Mouse (Mus musculus): Measurements from ENCODE around the gene Atpaf2. TPM values are rescaled to one million over a fixed set of nuclear protein-coding genes. Genes with fewer than 3 reads are reported as not detected.

Atpaf2 gene
- polyA plus RNA-seq, 1 experiment from 2014 or later: 50.2 TPM

- no peaks in the 10 kb centered on the region for H3K9me3 ChIP-seq (replicated peaks)
- no peak for ATAC-seq
- no peaks in the 10 kb centered on the region for H3K4me1 ChIP-seq
- no peaks in the 10 kb centered on the region for H3K36me3 ChIP-seq
- 52% methylated on average over 1 of the region's 1 CpGs for WGBS (ENCODE audit: insufficient replicate concordance)
- no peak overlapping the region for H3K4me3 ChIP-seq
- H3K9ac ChIP-seq: no peak overlapping the region
- no peak overlapping the region for H3K27ac ChIP-seq
- H3K27me3 ChIP-seq (replicated peaks): 0 out of 2 replicates have a peak, but pooled peaks cover 7% of the 10 kb centered on the region
- no peak overlapping the region for H3K4me2 ChIP-seq
Observed at GRCm38 (mm10) chr11:60359936-60360335, 58.3 kb downstream of the Atpaf2 start.

- Histone ChIP-seq H3K36me3 (no peaks in the 10 kb centered on the region), H3K4me3 (no peak overlapping the region), H3K4me1 (no peaks in the 10 kb centered on the region), H3K4me2 (no peak overlapping the region), H3K9me3 (replicated peaks) (no peaks in the 10 kb centered on the region), H3K27me3 (replicated peaks) (0 out of 2 replicates have a peak, but pooled peaks cover 7% of the 10 kb centered on the region), H3K27ac (no peak overlapping the region), H3K9ac (no peak overlapping the region)
- WGBS (ENCODE audit: insufficient replicate concordance): 45% methylated on average over 5 of the region's 5 CpGs
- no peak for ATAC-seq
Observed at GRCm38 (mm10) chr11:60359138-60359537, 59.1 kb downstream of the Atpaf2 start.

- Histone ChIP-seq H3K36me3 (no peaks in the 10 kb centered on the region), H3K9ac (no peak overlapping the region), H3K4me1 (peaks cover 5% of the 10 kb centered on the region), H3K4me3 (no peak overlapping the region), H3K4me2 (no peak overlapping the region), H3K27me3 (replicated peaks) (0 out of 2 replicates have a peak, but pooled peaks cover 7% of the 10 kb centered on the region), H3K9me3 (replicated peaks) (no peaks in the 10 kb centered on the region), H3K27ac (no peak overlapping the region)
- no peak for ATAC-seq
- 65% methylated on average over 7 of the region's 7 CpGs for WGBS (ENCODE audit: insufficient replicate concordance)
Observed at GRCm38 (mm10) chr11:60358548-60358947, 59.7 kb downstream of the Atpaf2 start.

- Histone ChIP-seq H3K4me3 (no peak overlapping the region), H3K9me3 (replicated peaks) (no peaks in the 10 kb centered on the region), H3K9ac (no peak overlapping the region), H3K4me1 (peaks cover 11% of the 10 kb centered on the region), H3K27ac (no peak overlapping the region), H3K36me3 (no peaks in the 10 kb centered on the region), H3K4me2 (no peak overlapping the region), H3K27me3 (replicated peaks) (0 out of 2 replicates have a peak, but pooled peaks cover 7% of the 10 kb centered on the region)
- ATAC-seq: no peak
- 30% methylated on average over 1 of the region's 1 CpGs for WGBS (ENCODE audit: insufficient replicate concordance)
Observed at GRCm38 (mm10) chr11:60357116-60357515, 61.1 kb downstream of the Atpaf2 start.

GRCm38 (mm10) chr11:60355952-60356351 lies 62.3 kb downstream of the Atpaf2 start:
- Histone ChIP-seq H3K4me1 (peaks cover 22% of the 10 kb centered on the region), H3K9me3 (replicated peaks) (no peaks in the 10 kb centered on the region), H3K4me3 (no peak overlapping the region), H3K36me3 (no peaks in the 10 kb centered on the region), H3K27me3 (replicated peaks) (0 out of 2 replicates have a peak, but pooled peaks cover 7% of the 10 kb centered on the region), H3K4me2 (no peak overlapping the region), H3K9ac (no peak overlapping the region), H3K27ac (no peak overlapping the region)
- 70% methylated on average over 2 of the region's 2 CpGs for WGBS (ENCODE audit: insufficient replicate concordance)
- no peak for ATAC-seq

- WGBS (ENCODE audit: insufficient replicate concordance): 1% methylated on average over 57 of the region's 57 CpGs
Observed at GRCm38 (mm10) chr11:60352559-60353411, 65.5 kb downstream of the Atpaf2 start, which contains the start of the genes Tom1l2 and Drc3. Tom1l2 (minus strand) TSS chr11:60352905. Drc3 (plus strand) TSS chr11:60353329.

GRCm38 (mm10) chr11:60351925-60352371 lies 66.3 kb downstream of the Atpaf2 start:
- Histone ChIP-seq H3K9ac (peak overlapping the region; percentile 79), H3K27me3 (replicated peaks) (no peaks in the 10 kb centered on the region), H3K4me1 (peaks cover 52% of the 10 kb centered on the region), H3K36me3 (no peaks in the 10 kb centered on the region), H3K4me2 (peak overlapping the region; percentile 94), H3K27ac (peak overlapping the region; percentile 81), H3K4me3 (peak overlapping the region; percentile 75), H3K9me3 (replicated peaks) (no peaks in the 10 kb centered on the region)
- WGBS (ENCODE audit: insufficient replicate concordance): 17% methylated on average over 11 of the region's 11 CpGs
- ATAC-seq: no peak

More at GRCm38 (mm10) chr11:60352559-60353411, 65.5 kb downstream of the Atpaf2 start, which contains the start of the genes Tom1l2 and Drc3:
- Histone ChIP-seq H3K9ac (peak within 1 kb of the TSS; percentile 79), H3K4me3 (peak within 1 kb of the TSS; percentile 75), H3K4me1 (peaks cover 46% of the 10 kb centered on the region), H3K36me3 (no peaks in the 10 kb centered on the region), H3K27me3 (replicated peaks) (no peaks in the 10 kb centered on the region), H3K4me2 (peak within 1 kb of the TSS; percentile 94), H3K9me3 (replicated peaks) (no peaks in the 10 kb centered on the region), H3K27ac (peak within 1 kb of the TSS; percentile 81)
- ATAC-seq: peak; percentile 99

GRCm38 (mm10) chr11:60351388-60351787 lies 66.9 kb downstream of the Atpaf2 start:
- H3K9ac ChIP-seq: peak overlapping the region; percentile 79; the same call in 1 of the 2 replicates
- peak overlapping the region; percentile 75 for H3K4me3 ChIP-seq
- H3K4me1 ChIP-seq: peaks cover 58% of the 10 kb centered on the region
- peak overlapping the region; percentile 94 for H3K4me2 ChIP-seq
- no peaks in the 10 kb centered on the region for H3K27me3 ChIP-seq (replicated peaks)
- 61% methylated on average over 2 of the region's 2 CpGs for WGBS (ENCODE audit: insufficient replicate concordance)
- no peaks in the 10 kb centered on the region for H3K9me3 ChIP-seq (replicated peaks)
- H3K27ac ChIP-seq: peak overlapping the region; percentile 81
- no peaks in the 10 kb centered on the region for H3K36me3 ChIP-seq
- no peak for ATAC-seq

Other genes starting within 250 kb of the Atpaf2 start
- gene Srebf1, start 195.9 kb downstream of the Atpaf2 start, polyA plus RNA-seq (2016; fragmentation: Nextera tagmentation; extraction: Ambion mirVana): 45.7 and 50.9 TPM in 2 replicates
- 8.7 and 9.6 TPM in 2 replicates for gene Tom1l2, start 65.6 kb downstream of the Atpaf2 start, polyA plus RNA-seq (2016; fragmentation: Nextera tagmentation; extraction: Ambion mirVana)
- 0.49 and 0.53 TPM in 2 replicates for gene Drc3, start 65.1 kb downstream of the Atpaf2 start, polyA plus RNA-seq (2016; fragmentation: Nextera tagmentation; extraction: Ambion mirVana)
- gene Gid4, start 1.3 kb downstream of the Atpaf2 start, polyA plus RNA-seq (2016; fragmentation: Nextera tagmentation; extraction: Ambion mirVana): 18.1 and 19.3 TPM in 2 replicates
- 58.1 and 61.7 TPM in 2 replicates for gene Drg2, start 36.1 kb upstream of the Atpaf2 start, polyA plus RNA-seq (2016; fragmentation: Nextera tagmentation; extraction: Ambion mirVana)
- 0.26 and 0.28 TPM in 2 replicates for gene Myo15, start 50.9 kb upstream of the Atpaf2 start, polyA plus RNA-seq (2016; fragmentation: Nextera tagmentation; extraction: Ambion mirVana)
- gene Alkbh5, start 117.9 kb upstream of the Atpaf2 start, polyA plus RNA-seq (2016; fragmentation: Nextera tagmentation; extraction: Ambion mirVana): 32.7 and 33.2 TPM in 2 replicates